Mouse (Mus musculus): ENCODE results near the gene Lrmda.
"Not testable (repeated sequence)": the region's sequence is repeated elsewhere in the genome, so short reads cannot be mapped to it uniquely, and the experiment has no call there.

Gene Lrmda

GRCm38 (mm10) chr14:22743264-22743663 lies 723.8 kb downstream of the Lrmda start:
- CTCF ChIA-PET, result no interaction called here
- POLR2A ChIA-PET, result no interaction called here

- ChIA-PET CTCF (interaction anchor here in 1 of 4 experiments (0.6 kb wide), 1 partner anchor 23 kb away, joined by 4 read pairs; no protein-coding TSS in a partner anchor), POLR2A (no interaction called here)
Observed at GRCm38 (mm10) chr14:22744701-22745100, 725.2 kb downstream of the Lrmda start.

- ChIA-PET POLR2A (interaction anchor here in 1 of 4 experiments (0.7 kb wide), 1 partner anchor 26 kb away, joined by 3 read pairs; no protein-coding TSS in a partner anchor), CTCF (no interaction called here)
Observed at GRCm38 (mm10) chr14:22745263-22745881, 725.9 kb downstream of the Lrmda start.

GRCm38 (mm10) chr14:22745882-22746480 lies 726.5 kb downstream of the Lrmda start:
- ChIA-PET POLR2A (interaction anchor here in 1 of 4 experiments (0.7 kb wide), 1 partner anchor 25 kb away, joined by 3 read pairs; no protein-coding TSS in a partner anchor), CTCF (interaction anchor here in 1 of 4 experiments (0.6 kb wide), 1 partner anchor 1004 kb away, joined by 3 read pairs; no protein-coding TSS in a partner anchor)

- ChIA-PET CTCF (no interaction called here), POLR2A (no interaction called here)
Observed at GRCm38 (mm10) chr14:22747816-22748215, 728.3 kb downstream of the Lrmda start.

GRCm38 (mm10) chr14:22750409-22750808 lies 730.9 kb downstream of the Lrmda start:
- POLR2A ChIA-PET, result no interaction called here

GRCm38 (mm10) chr14:22751290-22751689 lies 731.8 kb downstream of the Lrmda start:
- CTCF ChIA-PET, result no interaction called here
- POLR2A ChIA-PET, result no interaction called here

More at GRCm38 (mm10) chr14:22750409-22750808, 730.9 kb downstream of the Lrmda start:
- CTCF ChIA-PET, result no interaction called here

- ChIA-PET CTCF (no interaction called here), POLR2A (no interaction called here)
Observed at GRCm38 (mm10) chr14:22754633-22755032, 735.1 kb downstream of the Lrmda start.

- POLR2A ChIA-PET, result interaction anchor here in 1 of 4 experiments (0.6 kb wide), 1 partner anchor 1795 kb away, joined by 6 read pairs; no protein-coding TSS in a partner anchor
- CTCF ChIA-PET, result no interaction called here
Observed at GRCm38 (mm10) chr14:22757493-22757892, 738.0 kb downstream of the Lrmda start.

- CTCF ChIA-PET, result no interaction called here
- POLR2A ChIA-PET, result interaction anchor here in 1 of 4 experiments (1.1 kb wide), 1 partner anchor 87 kb away, joined by 3 read pairs; no protein-coding TSS in a partner anchor
Observed at GRCm38 (mm10) chr14:22759216-22759615, 739.7 kb downstream of the Lrmda start.

- ChIA-PET POLR2A (interaction anchor here in 1 of 4 experiments (1.1 kb wide), 1 partner anchor 87 kb away, joined by 3 read pairs; no protein-coding TSS in a partner anchor), CTCF (no interaction called here)
Observed at GRCm38 (mm10) chr14:22759673-22760072, 740.2 kb downstream of the Lrmda start.

GRCm38 (mm10) chr14:22760241-22761039 lies 740.9 kb downstream of the Lrmda start:
- ChIA-PET CTCF (no interaction called here), POLR2A (no interaction called here)

- ChIA-PET POLR2A (interaction anchor here in 1 of 4 experiments (0.5 kb wide), 1 partner anchor 19 kb away, joined by 4 read pairs; no protein-coding TSS in a partner anchor), CTCF (no interaction called here)
Observed at GRCm38 (mm10) chr14:22781709-22782108, 762.2 kb downstream of the Lrmda start.

- ChIA-PET CTCF (interaction anchor here in 3 of 4 experiments (0.6 kb wide), 3 partner anchors 219 to 814 kb away, joined by 3 to 6 read pairs (median 3); no protein-coding TSS in a partner anchor), POLR2A (interaction anchor here in 1 of 4 experiments (0.6 kb wide), 1 partner anchor 149 kb away, joined by 3 read pairs; no protein-coding TSS in a partner anchor)
Observed at GRCm38 (mm10) chr14:22782365-22782764, 762.9 kb downstream of the Lrmda start.

- ChIA-PET CTCF (interaction anchor here in 2 of 4 experiments (0.6 to 0.7 kb wide), 2 partner anchors 26 to 220 kb away, joined by 3 to 6 read pairs; no protein-coding TSS in a partner anchor), POLR2A (no interaction called here)
Observed at GRCm38 (mm10) chr14:22783211-22784161, 764.0 kb downstream of the Lrmda start.

GRCm38 (mm10) chr14:22800020-22800419 lies 780.5 kb downstream of the Lrmda start:
- POLR2A ChIA-PET, result no interaction called here
- CTCF ChIA-PET, result no interaction called here

- POLR2A ChIA-PET, result interaction anchor here in 2 of 4 experiments (0.6 kb wide), 2 partner anchors 20 to 1799 kb away, joined by 4 to 13 read pairs; no protein-coding TSS in a partner anchor
- CTCF ChIA-PET, result interaction anchor here in 1 of 4 experiments (0.7 kb wide), 1 partner anchor 9 kb away, joined by 3 read pairs; no protein-coding TSS in a partner anchor
Observed at GRCm38 (mm10) chr14:22800871-22801636, 781.5 kb downstream of the Lrmda start.

GRCm38 (mm10) chr14:22801714-22802113 lies 782.2 kb downstream of the Lrmda start:
- CTCF ChIA-PET, result not testable (repeated sequence)

More at GRCm38 (mm10) chr14:22801714-22802113, 782.2 kb downstream of the Lrmda start:
- POLR2A ChIA-PET, result not testable (repeated sequence)
